Mouse (Mus musculus) cerebellum, postnatal 14 days (tissue): ENCODE measurements around the gene Fam120b.

Experiments used
- DNase-seq, 2 experiments: peaks; one replicate each; pipeline ENCODE4 v3.0.0; 2021; ENCODE audit warnings: mixed read lengths in 2 of 2

Gene Fam120b

GRCm38 (mm10) chr17:15395997-15396675 lies at the start of gene Fam120b:
Gene Fam120b, plus strand, starts transcription at chr17:15396202.
- peak; percentile 80 to 86 for DNase-seq

GRCm38 (mm10) chr17:15350152-15350551 lies 45.9 kb upstream of the Fam120b start:
- no peak for DNase-seq

- DNase-seq, result no peak
These were observed 43.0 kb upstream of the Fam120b start for GRCm38 (mm10) chr17:15352869-15353610.

GRCm38 (mm10) chr17:15354006-15354405 lies 42.0 kb upstream of the Fam120b start:
- DNase-seq, result no peak

DNA sequence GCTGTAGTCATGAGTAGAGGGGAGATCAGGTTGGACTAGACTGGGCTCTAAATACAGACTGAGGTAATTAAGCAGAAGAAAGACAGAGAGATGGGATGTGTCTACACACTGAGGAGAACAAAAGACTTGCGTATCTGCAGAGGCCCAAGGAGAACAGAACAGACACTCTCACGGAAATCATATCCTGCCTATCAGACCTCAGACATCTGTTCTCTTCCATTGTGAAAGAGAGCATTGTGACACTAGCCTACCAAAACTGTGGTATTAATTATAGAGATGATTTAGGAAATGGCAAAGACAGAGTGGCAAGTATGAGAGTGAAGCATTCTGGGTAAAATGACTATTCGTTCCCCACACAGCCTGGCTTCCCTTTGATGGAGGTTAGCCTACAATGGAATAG lies 40.9 kb upstream of the Fam120b start:
- no peak for DNase-seq

- DNase-seq, result no peak
These were observed 39.5 kb upstream of the Fam120b start for GRCm38 (mm10) chr17:15356526-15356925.

DNA sequence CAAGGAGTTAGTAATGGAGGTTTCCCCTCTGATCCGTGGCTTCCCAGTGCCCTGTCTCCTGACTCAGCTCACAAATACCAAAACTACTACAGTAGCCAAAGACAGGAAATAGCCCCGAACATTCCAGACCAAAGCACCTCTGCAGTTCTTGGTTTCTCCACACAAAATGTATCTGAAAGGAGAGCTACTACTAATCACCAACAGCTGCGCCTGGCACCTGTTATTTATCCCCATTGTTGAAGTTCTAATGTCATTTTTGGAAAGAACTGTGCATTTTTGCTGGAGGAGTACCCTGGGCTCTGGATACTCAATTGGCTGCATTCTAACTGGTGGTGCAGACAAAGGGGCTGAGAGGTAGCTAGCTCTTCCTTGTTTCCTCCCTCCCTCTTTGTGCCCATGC lies 38.9 kb upstream of the Fam120b start:
- no peak for DNase-seq

- no peak for DNase-seq
These were observed 32.3 kb upstream of the Fam120b start for GRCm38 (mm10) chr17:15363656-15364055.

DNA sequence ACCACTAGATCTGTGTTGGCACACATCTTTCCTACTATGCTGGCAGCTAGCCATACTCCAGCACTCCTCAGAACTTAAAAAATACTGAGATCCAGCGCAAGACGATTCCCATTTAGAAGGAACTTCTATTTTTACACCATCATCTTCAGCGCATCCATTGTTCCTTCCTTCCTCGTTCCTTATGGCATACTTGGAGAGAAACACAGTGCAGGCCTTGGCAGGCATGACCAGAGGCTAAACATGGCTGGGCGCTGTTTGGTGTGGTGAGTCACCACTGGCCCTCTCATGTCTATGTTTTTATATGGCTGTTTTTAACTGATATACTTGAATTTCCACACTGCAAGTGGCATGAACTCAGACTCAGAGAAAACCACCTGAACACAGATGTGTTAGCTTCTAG lies 30.4 kb upstream of the Fam120b start:
- no peak for DNase-seq

- DNase-seq, result no peak
These were observed 25.6 kb upstream of the Fam120b start for GRCm38 (mm10) chr17:15370401-15370800.

DNA sequence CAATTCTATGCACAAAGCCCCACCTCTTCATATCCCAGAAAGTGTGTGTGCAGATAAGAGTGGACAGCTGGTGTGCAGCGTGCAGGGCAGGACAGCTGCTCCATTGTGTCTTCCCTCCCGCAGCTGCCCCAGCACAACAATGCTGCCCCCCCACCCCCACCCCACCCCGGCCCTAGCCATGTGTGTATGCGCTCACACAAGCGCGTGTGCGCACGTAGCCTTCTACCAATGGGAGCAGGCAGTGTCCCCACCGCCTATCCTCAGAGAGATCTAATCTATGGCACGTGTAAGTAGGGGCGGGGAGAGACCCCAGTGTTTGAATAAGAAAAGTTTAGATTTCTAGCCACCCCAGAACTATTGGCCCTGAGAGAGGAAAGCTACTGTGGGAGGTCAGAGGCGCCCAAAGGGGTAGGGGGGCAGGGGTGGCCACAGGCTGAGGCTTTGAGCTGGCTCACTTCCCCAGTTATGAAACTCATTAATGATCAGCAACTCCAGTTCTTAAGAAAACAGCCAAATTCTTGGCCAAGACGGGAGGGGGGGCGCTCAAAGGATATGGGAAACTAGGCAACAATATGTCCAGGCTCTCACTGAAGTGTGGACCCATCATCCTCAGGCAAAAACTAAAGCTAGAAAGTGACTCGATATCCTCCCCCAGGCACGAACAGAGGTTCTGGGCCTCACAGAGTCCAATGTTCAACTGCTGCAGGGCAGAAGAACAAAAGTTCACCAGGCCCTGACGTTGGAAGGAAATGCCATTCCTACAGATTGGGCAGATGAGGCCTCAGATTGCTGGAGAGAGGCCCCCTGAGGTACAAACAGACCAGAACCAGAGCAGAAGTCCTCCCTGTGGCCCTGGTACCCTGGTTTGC lies 23.8 kb upstream of the Fam120b start:
- DNase-seq, result no peak

GRCm38 (mm10) chr17:15372931-15373652 lies 22.9 kb upstream of the Fam120b start:
- no peak for DNase-seq

DNA sequence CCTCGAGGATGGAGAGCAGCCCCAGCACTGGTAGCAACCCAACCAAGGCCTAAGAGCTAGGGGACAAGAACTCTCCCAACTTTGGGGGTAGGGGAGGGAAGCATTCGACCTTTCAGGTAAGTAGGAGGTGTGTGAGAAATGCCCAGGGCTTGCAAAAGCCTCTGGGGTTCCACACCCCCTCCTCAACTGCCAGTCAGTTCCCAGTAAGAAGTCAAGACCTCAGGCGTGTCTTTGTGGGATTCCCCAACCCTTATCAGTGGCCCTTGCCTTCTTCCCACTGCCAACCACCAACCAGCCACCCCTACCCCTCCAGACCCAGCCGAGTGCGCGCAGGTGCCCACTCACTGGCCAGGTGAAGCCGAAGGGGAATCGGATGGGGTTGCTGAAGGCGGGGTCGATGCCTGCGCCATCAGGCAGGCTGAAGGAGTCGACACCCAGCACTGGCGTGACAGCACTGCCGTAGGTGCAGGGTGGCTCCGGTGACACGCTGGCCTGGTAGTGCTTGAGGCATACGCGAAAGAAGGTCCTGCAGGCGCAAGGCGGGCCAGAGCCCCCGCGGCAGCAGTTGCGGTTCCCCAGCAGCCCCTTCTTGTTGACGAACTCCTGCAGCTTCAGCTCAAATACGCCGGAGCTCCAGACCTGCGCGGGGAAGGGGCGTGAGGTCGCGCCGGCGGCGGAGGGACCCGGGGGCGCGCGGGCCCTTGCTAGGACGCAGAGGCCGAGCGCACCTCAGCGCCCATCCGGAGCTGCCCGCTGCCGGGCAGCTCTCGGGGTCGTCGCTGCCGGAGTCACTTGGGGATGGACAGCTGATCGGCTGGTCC lies 21.5 kb upstream of the Fam120b start:
- DNase-seq, result peak; percentile 18 to 29

DNA sequence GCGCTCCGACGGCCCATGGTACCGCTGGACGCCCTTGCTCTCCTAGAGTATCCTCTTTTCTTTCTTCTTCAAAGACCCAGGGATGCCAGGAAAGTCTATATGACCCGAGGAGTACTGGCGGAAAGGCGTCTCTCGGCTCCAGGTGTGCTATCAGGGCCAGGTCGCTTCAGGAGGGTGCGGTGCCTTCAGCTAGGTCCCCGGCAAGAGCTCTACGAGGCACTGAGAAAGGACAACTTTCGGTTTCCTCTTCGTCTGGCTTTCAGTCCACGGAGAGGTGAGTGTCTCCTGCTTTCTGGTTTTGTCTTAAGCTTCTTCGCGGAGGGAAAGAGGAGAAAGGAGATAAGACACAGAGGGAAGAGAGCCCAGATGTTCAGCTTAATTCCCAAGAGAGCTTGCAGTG lies 20.8 kb upstream of the Fam120b start:
- DNase-seq, result peak in 1 of 2 experiments; percentile 24

DNA sequence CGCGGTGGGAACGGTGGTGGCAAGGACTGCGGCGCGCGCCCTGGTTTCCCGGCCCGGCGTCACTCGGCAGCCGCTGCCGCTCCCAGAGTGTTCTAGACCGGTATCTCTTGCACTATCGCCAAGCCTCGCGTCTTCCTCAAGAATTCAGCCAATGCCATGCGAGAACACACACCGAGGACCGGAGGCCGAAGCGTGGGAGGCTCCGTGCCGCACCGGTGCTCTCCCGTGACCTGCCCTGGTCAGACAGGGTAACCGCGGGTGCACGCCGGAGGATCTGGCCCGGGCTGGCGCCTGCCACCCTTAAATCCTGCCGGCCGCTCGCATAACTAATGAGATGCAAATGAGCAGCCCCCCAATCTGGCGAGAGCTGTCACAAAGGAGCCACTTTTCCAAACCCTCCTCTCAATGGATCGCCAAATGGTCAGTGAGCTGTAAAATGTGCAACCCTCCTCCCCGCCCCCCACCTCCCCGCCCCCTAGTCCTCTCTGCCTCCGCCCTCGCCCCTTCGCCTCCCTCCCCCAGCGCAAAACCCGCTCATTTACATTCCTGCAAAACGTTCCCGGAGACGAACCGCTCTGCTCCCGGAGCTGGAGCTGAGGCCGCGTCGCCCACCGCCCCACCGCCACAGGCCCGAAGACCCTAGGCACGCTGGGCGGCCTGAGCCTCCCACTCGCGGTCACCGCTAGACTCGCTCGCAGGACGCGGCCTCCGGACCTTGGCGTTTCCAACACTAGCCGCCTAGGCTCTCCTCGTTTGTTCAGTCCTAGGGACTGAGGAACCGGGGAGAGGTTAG lies 20.1 kb upstream of the Fam120b start:
- peak; percentile 60 to 63 for DNase-seq

DNA sequence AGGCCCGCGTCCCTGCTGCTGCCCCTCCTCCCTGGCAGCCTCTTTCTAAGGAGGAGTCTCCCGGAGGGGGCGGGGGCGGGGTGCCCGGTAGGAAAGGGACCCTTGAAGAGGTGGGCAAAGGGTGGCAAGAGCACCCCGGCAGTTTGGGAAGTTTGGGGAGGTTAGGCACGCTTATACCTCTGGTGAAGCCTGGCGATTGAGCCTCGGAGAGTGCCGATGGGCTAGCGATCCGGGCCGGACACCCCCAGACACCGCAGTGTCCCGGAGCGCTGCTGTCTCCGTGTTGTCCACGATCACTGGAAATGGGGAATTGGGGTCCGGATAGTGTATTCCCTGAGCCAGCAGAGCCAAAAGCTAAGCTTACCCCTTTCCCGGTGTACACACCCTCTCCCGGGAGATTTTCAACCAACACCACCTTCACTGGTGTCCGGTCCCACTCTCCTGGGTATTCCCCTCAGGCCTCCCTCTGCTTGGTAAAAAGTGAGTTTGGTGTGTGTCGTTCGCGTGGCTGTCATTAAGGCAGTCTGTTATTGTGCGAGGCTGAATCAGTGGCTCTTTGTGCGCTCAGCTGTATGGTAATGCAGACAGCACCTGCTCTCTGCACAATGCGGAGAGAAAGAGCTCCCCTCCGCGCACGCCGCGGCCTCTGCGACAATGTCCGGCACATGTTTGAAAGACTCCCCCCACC lies 19.4 kb upstream of the Fam120b start, which contains the start of gene Dll1:
Dll1 (minus strand) TSS at position 379 of the 688 bp plus-strand sequence.
- peak; percentile 57 to 63 for DNase-seq

DNA sequence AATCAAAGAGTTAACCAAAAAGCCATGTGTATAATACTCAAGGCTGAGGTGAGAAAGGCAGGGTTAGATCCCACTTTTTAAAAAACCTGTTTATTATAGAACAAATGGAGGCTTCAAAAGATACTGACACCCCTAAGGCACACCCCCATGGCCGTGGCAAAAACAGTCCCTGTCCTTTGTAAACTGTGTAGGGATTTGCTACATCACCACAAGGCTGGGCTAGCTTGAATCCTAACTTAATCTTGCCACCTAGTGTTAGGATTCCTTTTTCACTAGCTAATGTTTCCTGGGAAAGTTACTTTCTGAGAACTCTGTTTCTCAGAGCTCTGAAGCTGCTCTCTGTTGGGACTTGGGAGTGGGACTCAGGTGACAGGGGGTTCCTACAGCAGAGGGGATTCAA lies 18.1 kb upstream of the Fam120b start:
- peak in 1 of 2 experiments; percentile 32 for DNase-seq

GRCm38 (mm10) chr17:15378413-15379109 lies 17.4 kb upstream of the Fam120b start:
- DNase-seq, result no peak

GRCm38 (mm10) chr17:15379741-15380526 lies 16.1 kb upstream of the Fam120b start:
- DNase-seq, result no peak
